Mouse (Mus musculus) liver, adult 2 months (tissue): ENCODE data around the gene Spata45.

Source experiments
- CTCF ChIP-seq: fragments of 200-500 bp; IDR thresholded peaks from 2 replicates; pipeline ENCODE4 v1.5.1; 2011; ENCODE audit warnings: low read depth, low read length, control low read depth
- POLR2A ChIP-seq: fragments of 200-500 bp; IDR thresholded peaks from 2 replicates; pipeline ENCODE4 v1.6.1; 2011; ENCODE audit warnings: low read length, control low read depth; ENCODE audit not compliant: insufficient read depth; ENCODE audit errors: extremely low read depth

- TF ChIP-seq POLR2A (no peak), CTCF (no peak)
These were observed 36.6 kb downstream of the Spata45 start for GRCm38 (mm10) chr1:191073001-191073400.
